8 mouse cellular contexts compared by ENCODE assay signal in genomic region chr2:131847501-131848359, GRCm38 (mm10). TPM values are rescaled to one million over a fixed set of nuclear protein-coding genes. Genes with fewer than 3 reads are reported as not detected.
A peak's percentile ranks its signal among the peaks of the same experiment; 100 is the strongest.
DNase-seq lines count a peak whose midpoint lies in the region; ATAC-seq and TF ChIP-seq lines count a peak whose summit lies in the region.

No protein-coding gene starts in this region.

- no peak overlapping the region for H3K9ac ChIP-seq in CH12.LX (ENCODE audit: insufficient read depth, low read depth)
- H3K9ac ChIP-seq in stomach, embryonic 16.5 days (ENCODE audit: low read length) = no peak overlapping the region

- H3K27me3 ChIP-seq in CH12.LX (replicated peaks) = no peaks in the 10 kb centered on the region
- H3K27me3 ChIP-seq in stomach, embryonic 16.5 days (ENCODE audit: control insufficient read depth, insufficient read depth, low read length) = no peaks in the 10 kb centered on the region

- in situ Hi-C loops in CH12.LX (cut with MboI; ENCODE audit: low pct_ligation_motif_present, low pct_unique_long_range_greater_than_20kb, low sequenced_read_pairs) = no loop called here

- H3K4me2 ChIP-seq in CH12.LX (ENCODE audit: insufficient read depth, low read depth, poor library complexity, severe bottlenecking) = peak overlapping the region; percentile 54
- H3K4me2 ChIP-seq in stomach, embryonic 16.5 days (ENCODE audit: low read depth, low read length) = no peak overlapping the region

- no peak for TF ChIP-seq CTCF in CH12.LX (conservative IDR thresholded peaks at IDR 0.05 in 1 of 2, IDR thresholded peaks at IDR 0.05 in 1 of 2; ENCODE audit: low read depth in 2 of 2, low read length in 2 of 2)

- H3K36me3 ChIP-seq in CH12.LX (replicated peaks in 1 of 2; ENCODE audit: control insufficient read depth in 1 of 2, insufficient read depth in 1 of 2, low read length in 1 of 2) = no peaks in the 10 kb centered on the region
- no peaks in the 10 kb centered on the region for H3K36me3 ChIP-seq in stomach, embryonic 16.5 days (ENCODE audit: control insufficient read depth, insufficient read depth, low read length)

- dilution Hi-C loops in CH12.LX (cut with MboI; ENCODE audit: extremely low pct_ligation_motif_present, extremely low pct_unique_long_range_greater_than_20kb, low sequenced_read_pairs) = no loop called here

- no peak for TF ChIP-seq POLR2A in CH12.LX (IDR thresholded peaks at IDR 0.05; ENCODE audit: low read depth, low read length)

- TF ChIP-seq EP300 in CH12.LX (IDR thresholded peaks at IDR 0.05; ENCODE audit: low read length) = no peak

- H3K4me3 ChIP-seq in CH12.LX (replicated peaks in 1 of 3; ENCODE audit: low read depth in 2 of 3, low read length in 2 of 3, poor library complexity in 1 of 3) = no peak overlapping the region
- no peak overlapping the region for H3K4me3 ChIP-seq in stomach, embryonic 16.5 days (replicated peaks; ENCODE audit: low read length)

- H3K27ac ChIP-seq in CH12.LX (ENCODE audit: insufficient read depth, low read depth) = no peak overlapping the region
- no peak overlapping the region for H3K27ac ChIP-seq in stomach, embryonic 16.5 days (ENCODE audit: low read length)

- H3K79me2 ChIP-seq in CH12.LX (replicated peaks; ENCODE audit: control insufficient read depth, extremely low read depth, insufficient read depth, poor library complexity, severe bottlenecking) = no peaks in the 10 kb centered on the region

- intact Hi-C loops in heart, postnatal 14 days (cut with DNase I) = no loop called here

- H3K4me1 ChIP-seq in CH12.LX (ENCODE audit: control insufficient read depth in 1 of 2, insufficient read depth in 2 of 2) = peaks cover 15 to 24% of the 10 kb centered on the region in 2 experiments
- no peaks in the 10 kb centered on the region for H3K4me1 ChIP-seq in stomach, embryonic 16.5 days (ENCODE audit: control insufficient read depth, insufficient read depth, low read length)

- 11% methylated on average over 10 of the region's 10 CpGs for WGBS in stomach, embryonic 16.5 days

- TF ChIP-seq RAD21 in CH12.LX (IDR thresholded peaks at IDR 0.05; ENCODE audit: low read depth, low read length) = no peak

- DNase-seq in CH12.LX (ENCODE audit: extremely low read depth) (peak; percentile 30), R1 (ENCODE audit: low read depth, low spot score) (peak; percentile 100)
- DNase-seq in forelimb bud, embryonic 11.5 days (ENCODE audit: low read depth, low spot score) = peak; percentile 80
- peak; percentile 47 to 54 for DNase-seq in layer of hippocampus, postnatal 25 days (ENCODE audit: extremely low spot score in 1 of 2, low spot score in 1 of 2)
- peak; percentile 84 for DNase-seq in mesoderm, embryonic 11.5 days (ENCODE audit: low read depth, low spot score)
- DNase-seq in heart, postnatal 14 days = no peak
- no peak for DNase-seq in gastrocnemius, postnatal 4 days (ENCODE audit: low spot score in 2 of 2)

- no peaks in the 10 kb centered on the region for H3K9me3 ChIP-seq in CH12.LX (replicated peaks; ENCODE audit: low read length)
- no peaks in the 10 kb centered on the region for H3K9me3 ChIP-seq in stomach, embryonic 16.5 days (replicated peaks; ENCODE audit: control insufficient read depth, low read length)

- ATAC-seq in stomach, embryonic 16.5 days (ENCODE audit: insufficient read depth, low FRiP score) = peak; percentile 67; the same call in 1 of the 2 replicates

TF ChIP-seq in CH12.LX, 34 proteins besides CTCF, POLR2A, EP300 and RAD21:
- no peak for TF ChIP-seq KAT2A (IDR thresholded peaks at IDR 0.05; ENCODE audit: insufficient replicate concordance, low read length)
- peak; percentile 66; the same call in 1 of the 2 replicates for TF ChIP-seq SIN3A (IDR thresholded peaks at IDR 0.05; ENCODE audit: low read length)

RNA-seq across cellular contexts. Expression of gene Erv3, which starts 11.8 kb away (rescaled TPM):
- total RNA-seq in CH12.LX (2012; rRNA removed) (not detected in 2 replicates), CH12.LX (2014; rRNA removed) (not detected in 2 replicates)
- polyA plus RNA-seq in CH12.LX (2012; ENCODE audit: insufficient read length, low read depth) = not detected in 2 replicates
- under 1 TPM in 1 of 2 experiments, not detected in 1; 0.30 TPM for total RNA-seq in layer of hippocampus, postnatal 25 days (2021)
- polyA plus RNA-seq in stomach, embryonic 16.5 days (2015; fragmentation: Nextera tagmentation; extraction: Ambion mirVana) = not detected in 2 replicates
- not detected for total RNA-seq in heart, postnatal 14 days (2021)
- total RNA-seq in gastrocnemius, postnatal 4 days (2021) = under 1 TPM; 0.07 to 0.08 TPM

Comparison
In these comparisons a context has a peak if more than half of its experiments do, and no peak if none do; other contexts are left out.
1. DNase-seq: peak in CH12.LX (single experiment), R1 (single experiment), forelimb bud, embryonic 11.5 days (single experiment), layer of hippocampus, postnatal 25 days (2 of 2) and mesoderm, embryonic 11.5 days (single experiment); none in heart, postnatal 14 days (0 of 2) and gastrocnemius, postnatal 4 days (0 of 2).